Mouse (Mus musculus): ENCODE data around the gene Elp4. TPM values are rescaled to one million over a fixed set of nuclear protein-coding genes. Genes with fewer than 3 reads are reported as not detected.

Gene Elp4
- polyA plus RNA-seq, 1 experiment from 2014 or later: 73.5 TPM

DNA sequence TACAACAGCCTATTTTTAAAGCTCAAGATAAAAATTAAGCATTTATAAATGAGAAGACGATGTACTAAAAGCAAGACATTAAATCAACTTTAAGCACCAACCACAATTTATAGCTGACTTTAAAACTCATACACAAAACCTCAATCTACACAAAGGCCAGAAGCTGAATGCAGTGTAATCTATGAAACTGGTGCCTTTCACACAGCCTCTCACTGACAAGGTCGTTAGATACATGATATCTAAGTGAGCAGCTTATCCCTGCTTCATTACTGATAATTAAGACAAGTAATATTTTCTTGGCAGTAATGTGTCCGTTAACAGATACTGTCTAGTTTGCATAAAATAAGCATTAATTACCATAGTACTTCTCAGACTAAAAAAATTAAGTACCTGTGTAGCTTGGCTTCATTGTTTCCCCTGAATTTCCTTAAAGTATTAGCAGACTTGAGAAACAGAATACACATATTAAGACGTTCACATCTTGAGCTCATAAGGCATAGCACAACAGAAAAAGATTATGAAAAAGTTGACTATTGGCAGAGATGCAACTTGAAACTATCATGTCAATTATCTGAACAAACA lies 134.5 kb downstream of the Elp4 start:
- no peak overlapping the region for H3K4me3 ChIP-seq
- H3K36me3 ChIP-seq (replicated peaks): peaks cover 10% of the 10 kb centered on the region
- H3K4me1 ChIP-seq: no peaks in the 10 kb centered on the region
- H3K27me3 ChIP-seq (ENCODE audit: poor library complexity, severe bottlenecking): no peaks in the 10 kb centered on the region
- WGBS: 77% methylated on average over 4 of the region's 4 CpGs
- no peak overlapping the region for H3K27ac ChIP-seq
- H3K9me3 ChIP-seq: peaks cover 9% of the 10 kb centered on the region
- DNase-seq (ENCODE audit: extremely low spot score, low spot score): no peak

DNA sequence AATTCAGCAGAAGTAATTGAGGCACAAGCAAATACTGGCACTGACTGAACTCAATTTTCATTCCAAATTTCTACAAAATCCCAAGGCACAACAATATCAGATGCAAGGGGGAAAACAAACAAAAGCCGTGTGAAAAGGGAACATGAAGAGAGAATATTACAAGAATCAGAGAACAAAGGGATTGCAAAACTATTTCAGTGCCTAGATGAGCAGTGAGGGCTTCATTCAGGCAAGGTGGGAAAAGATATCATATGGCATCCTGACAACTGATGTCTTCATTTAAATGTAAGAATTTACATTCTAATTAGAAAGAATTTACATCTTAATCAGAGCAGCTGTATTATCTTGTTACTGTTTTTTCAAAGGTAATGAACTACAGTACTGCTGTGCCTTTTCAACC lies 150.9 kb downstream of the Elp4 start:
- Histone ChIP-seq H3K4me3 (no peak overlapping the region), H3K9me3 (no peaks in the 10 kb centered on the region), H3K4me1 (no peaks in the 10 kb centered on the region), H3K36me3 (replicated peaks) (no peaks in the 10 kb centered on the region), H3K27ac (no peak overlapping the region), H3K27me3 (ENCODE audit: poor library complexity, severe bottlenecking) (no peaks in the 10 kb centered on the region)
- WGBS: 85% methylated on average over 1 of the region's 1 CpGs
- no peak for DNase-seq (ENCODE audit: extremely low spot score, low spot score)

DNA sequence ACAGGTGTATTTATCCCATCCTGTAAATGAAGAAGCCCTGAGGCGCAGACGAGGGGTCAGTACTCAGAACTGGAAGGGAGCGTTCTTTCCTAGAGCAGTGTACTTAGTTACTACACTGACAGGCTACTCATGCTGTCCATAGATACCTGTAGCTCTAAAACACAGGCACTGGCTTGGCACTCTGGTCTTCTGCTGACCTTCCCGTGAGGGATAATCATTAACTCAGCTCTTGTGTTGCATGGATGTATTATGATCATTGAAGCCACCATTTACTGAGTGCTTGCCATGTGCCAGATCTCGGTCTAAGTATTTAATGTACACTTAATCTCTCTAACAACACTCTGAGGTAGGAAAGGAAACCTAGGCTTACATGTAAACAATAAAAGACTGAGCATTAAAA lies 155.3 kb downstream of the Elp4 start:
- Histone ChIP-seq H3K4me1 (no peaks in the 10 kb centered on the region), H3K9me3 (no peaks in the 10 kb centered on the region; the same call in 1 of the 2 replicates), H3K36me3 (replicated peaks) (no peaks in the 10 kb centered on the region), H3K27me3 (ENCODE audit: poor library complexity, severe bottlenecking) (no peaks in the 10 kb centered on the region), H3K4me3 (no peak overlapping the region), H3K27ac (no peak overlapping the region)
- 93% methylated on average over 5 of the region's 5 CpGs for WGBS
- DNase-seq (ENCODE audit: extremely low spot score, low spot score): no peak

DNA sequence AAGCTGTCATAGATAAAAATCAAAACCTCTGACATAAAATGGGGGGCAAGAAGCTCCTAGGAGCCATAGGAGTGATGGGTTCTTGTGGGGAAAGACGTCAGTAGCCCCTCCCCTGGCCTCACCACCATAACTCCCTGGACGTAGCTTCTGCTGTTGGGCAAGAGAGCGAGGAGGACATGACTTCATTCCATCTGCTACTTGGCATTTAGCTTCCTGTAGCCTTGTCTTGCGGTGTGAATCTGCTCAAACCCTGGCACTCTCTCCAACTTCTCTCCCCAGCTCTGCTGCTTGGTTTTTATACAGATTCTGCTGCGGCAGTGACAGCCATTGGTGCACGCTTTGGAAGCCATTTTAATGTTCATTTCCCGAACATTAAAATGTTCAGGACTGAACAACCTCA lies 157.5 kb downstream of the Elp4 start:
- no peaks in the 10 kb centered on the region for H3K27me3 ChIP-seq (ENCODE audit: poor library complexity, severe bottlenecking)
- H3K27ac ChIP-seq: no peak overlapping the region
- H3K4me1 ChIP-seq: 0 out of 2 replicates have a peak, but pooled peaks cover under 1% of the 10 kb centered on the region
- no peaks in the 10 kb centered on the region; the same call in 1 of the 2 replicates for H3K36me3 ChIP-seq (replicated peaks)
- 91% methylated on average over 7 of the region's 7 CpGs for WGBS
- H3K4me3 ChIP-seq: no peak overlapping the region
- no peak for DNase-seq (ENCODE audit: extremely low spot score, low spot score)
- no peaks in the 10 kb centered on the region; the same call in 1 of the 2 replicates for H3K9me3 ChIP-seq

DNA sequence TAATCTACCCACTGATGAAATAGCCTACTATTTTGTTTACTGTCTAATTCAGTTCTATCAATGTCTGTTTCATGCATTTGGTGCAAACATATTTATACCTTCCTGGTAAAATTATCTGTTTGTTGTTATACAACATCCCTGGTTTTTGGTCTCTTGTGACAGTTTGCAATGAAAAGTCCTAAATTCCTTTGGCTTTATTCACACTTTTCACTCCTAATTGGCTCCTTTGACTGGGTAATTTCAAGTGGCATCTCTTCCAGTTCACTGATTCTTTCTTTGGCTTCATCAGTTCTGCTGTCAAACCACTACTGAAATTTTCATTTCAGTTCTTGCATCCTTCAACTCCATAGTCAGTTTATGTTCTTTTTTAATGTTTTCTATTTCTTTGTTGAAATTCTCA lies 168.2 kb downstream of the Elp4 start:
- Histone ChIP-seq H3K27ac (no peak overlapping the region), H3K27me3 (ENCODE audit: poor library complexity, severe bottlenecking) (peaks cover 15% of the 10 kb centered on the region), H3K9me3 (no peaks in the 10 kb centered on the region), H3K4me1 (peaks cover 27% of the 10 kb centered on the region), H3K36me3 (replicated peaks) (no peaks in the 10 kb centered on the region), H3K4me3 (no peak overlapping the region)
- no peak for DNase-seq (ENCODE audit: extremely low spot score, low spot score)

DNA sequence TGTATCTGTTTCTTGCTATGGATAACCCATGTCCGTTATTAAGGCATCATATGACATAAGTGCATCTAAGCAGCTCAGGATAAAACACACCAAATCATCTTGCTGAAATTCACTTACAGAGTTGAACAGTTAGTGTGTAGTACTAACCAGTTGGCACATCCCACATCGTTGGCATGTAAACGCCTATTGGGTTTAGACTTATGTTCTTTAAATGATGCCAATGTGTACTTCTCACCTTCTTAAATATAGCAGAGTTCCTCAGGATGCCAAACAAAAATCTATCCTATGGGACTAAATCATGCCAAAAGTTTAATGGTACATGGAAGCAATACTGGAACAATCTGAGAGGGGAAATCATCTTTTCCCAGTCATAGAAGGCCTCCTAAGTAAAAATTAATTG lies 173.7 kb downstream of the Elp4 start:
- H3K9me3 ChIP-seq: no peaks in the 10 kb centered on the region
- WGBS: 97% methylated on average over 3 of the region's 3 CpGs
- peaks cover 6% of the 10 kb centered on the region for H3K4me1 ChIP-seq
- DNase-seq (ENCODE audit: extremely low spot score, low spot score): no peak
- no peak overlapping the region for H3K4me3 ChIP-seq
- H3K36me3 ChIP-seq (replicated peaks): no peaks in the 10 kb centered on the region; the same call in 1 of the 2 replicates
- H3K27ac ChIP-seq: no peak overlapping the region
- peaks cover 30% of the 10 kb centered on the region for H3K27me3 ChIP-seq (ENCODE audit: poor library complexity, severe bottlenecking)

DNA sequence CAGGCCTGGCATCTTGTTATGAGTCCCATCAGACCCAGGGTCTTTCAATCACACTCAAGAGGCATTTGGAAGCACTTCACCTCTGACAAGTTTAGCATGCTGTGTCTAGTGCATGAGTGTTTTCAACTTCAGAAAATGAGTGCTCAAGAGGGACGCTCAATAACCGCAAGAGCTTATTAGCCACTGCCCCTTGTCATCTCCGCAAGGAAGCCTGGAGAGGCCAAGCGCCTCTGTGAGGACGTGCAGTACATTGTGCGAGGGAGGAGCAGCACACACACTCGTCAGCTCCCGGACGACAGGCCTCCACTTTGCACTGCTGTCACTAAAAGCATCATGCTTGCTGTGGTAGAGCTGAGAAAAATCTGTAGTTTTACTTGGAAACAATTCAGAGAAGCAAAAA lies 177.7 kb downstream of the Elp4 start:
- H3K36me3 ChIP-seq (replicated peaks): no peaks in the 10 kb centered on the region; the same call in 1 of the 2 replicates
- no peak overlapping the region for H3K27ac ChIP-seq
- WGBS: 79% methylated on average over 9 of the region's 9 CpGs
- no peaks in the 10 kb centered on the region for H3K9me3 ChIP-seq
- no peak overlapping the region for H3K4me3 ChIP-seq
- DNase-seq (ENCODE audit: extremely low spot score, low spot score): no peak
- peaks cover 51% of the 10 kb centered on the region for H3K27me3 ChIP-seq (ENCODE audit: poor library complexity, severe bottlenecking)
- peaks cover 18% of the 10 kb centered on the region for H3K4me1 ChIP-seq

DNA sequence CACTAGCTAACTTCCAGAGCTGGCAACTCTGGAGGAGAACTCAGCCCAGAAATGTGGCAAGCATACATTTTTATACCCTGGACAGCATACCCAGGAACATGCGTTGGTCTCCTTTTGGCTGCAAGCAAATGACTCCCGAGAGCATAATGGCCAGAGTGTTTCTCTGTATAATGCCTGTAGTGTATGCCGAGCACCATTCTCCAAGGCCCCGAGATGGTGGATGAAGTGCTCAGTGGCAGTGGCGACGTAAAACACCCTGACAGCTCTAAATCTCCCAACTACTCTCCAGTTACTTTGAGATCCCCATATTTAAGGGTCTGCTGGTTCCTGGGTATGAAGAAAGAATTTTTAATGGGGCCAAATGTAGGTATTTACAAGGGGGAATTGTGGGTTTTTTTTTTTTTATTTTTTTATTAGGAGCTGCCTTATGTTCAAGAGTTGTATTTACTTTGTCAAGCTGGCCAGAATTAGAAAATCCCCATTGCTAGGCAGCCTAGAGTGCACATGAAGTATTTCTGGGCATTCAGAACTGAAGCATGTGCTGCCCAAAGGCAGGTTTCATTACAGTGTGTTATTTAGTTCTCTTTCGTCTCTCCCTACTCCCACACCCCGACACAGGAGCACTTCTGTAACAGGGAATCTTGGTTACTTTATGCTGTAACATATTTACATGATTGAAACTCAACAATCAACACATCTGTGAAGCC lies 188.8 kb downstream of the Elp4 start:
- WGBS: 72% methylated on average over 8 of the region's 8 CpGs
- no peak for DNase-seq (ENCODE audit: extremely low spot score, low spot score)
- Histone ChIP-seq H3K27me3 (ENCODE audit: poor library complexity, severe bottlenecking) (peaks cover 17% of the 10 kb centered on the region), H3K9me3 (no peaks in the 10 kb centered on the region), H3K27ac (peak overlapping the region; percentile 45; the same call in 1 of the 2 replicates), H3K36me3 (replicated peaks) (peaks cover 5% of the 10 kb centered on the region), H3K4me3 (no peak overlapping the region), H3K4me1 (peaks cover 61% of the 10 kb centered on the region)

DNA sequence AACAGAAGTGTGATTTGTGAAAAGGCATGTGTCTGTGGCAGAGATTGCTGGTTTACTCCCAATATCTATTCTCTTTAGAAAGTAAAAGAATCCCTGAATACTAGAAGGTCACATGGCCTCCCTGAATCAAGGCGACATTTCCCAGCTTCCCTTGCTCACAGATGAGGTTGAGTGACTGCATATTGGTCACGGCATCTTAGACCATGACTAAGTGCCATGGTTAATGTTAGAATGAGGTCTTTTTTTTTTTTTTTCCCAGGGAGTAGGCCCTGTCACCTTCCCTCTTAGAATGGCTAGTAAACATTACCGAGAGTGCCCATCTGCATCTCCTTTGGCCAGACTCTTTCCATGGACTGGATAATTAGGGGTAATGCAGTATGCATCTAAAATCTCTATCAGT lies 193.9 kb downstream of the Elp4 start:
- no peak for DNase-seq (ENCODE audit: extremely low spot score, low spot score)

DNA sequence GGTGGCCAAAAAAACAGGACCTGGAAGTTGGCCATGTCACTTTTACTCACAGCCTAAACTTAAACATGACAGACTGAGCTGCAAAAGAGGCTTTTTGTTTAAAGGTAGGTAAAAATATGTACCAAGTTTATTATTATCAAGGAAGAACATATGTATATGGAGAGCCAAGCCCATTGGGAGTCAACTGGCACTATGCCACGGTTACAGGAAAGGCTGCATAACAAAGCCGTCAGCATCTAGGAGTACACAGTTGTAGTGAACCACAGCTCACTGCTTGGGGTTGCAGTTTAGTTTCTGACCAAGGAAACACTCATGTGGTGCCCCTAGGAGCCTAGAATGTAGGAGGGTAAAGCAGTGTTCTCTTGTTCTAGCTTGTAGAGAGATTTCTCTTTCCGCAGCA lies 195.2 kb downstream of the Elp4 start:
- no peak overlapping the region for H3K4me3 ChIP-seq
- H3K4me1 ChIP-seq: peaks cover 2% of the 10 kb centered on the region; the same call in 1 of the 2 replicates
- no peak for DNase-seq (ENCODE audit: extremely low spot score, low spot score)
- WGBS: 93% methylated on average over 3 of the region's 3 CpGs
- H3K27me3 ChIP-seq (ENCODE audit: poor library complexity, severe bottlenecking): no peaks in the 10 kb centered on the region
- no peaks in the 10 kb centered on the region for H3K9me3 ChIP-seq
- no peak overlapping the region for H3K27ac ChIP-seq
- peaks cover 5% of the 10 kb centered on the region for H3K36me3 ChIP-seq (replicated peaks)

More for the DNA sequence above, 193.9 kb downstream of the Elp4 start:
- WGBS: 87% methylated on average over 3 of the region's 3 CpGs
- H3K4me1 ChIP-seq: peaks cover 11% of the 10 kb centered on the region
- no peaks in the 10 kb centered on the region for H3K9me3 ChIP-seq
- H3K27ac ChIP-seq: no peak overlapping the region
- no peak overlapping the region for H3K4me3 ChIP-seq
- H3K27me3 ChIP-seq (ENCODE audit: poor library complexity, severe bottlenecking): peaks cover 5% of the 10 kb centered on the region; the same call in 1 of the 2 replicates
- peaks cover 5% of the 10 kb centered on the region for H3K36me3 ChIP-seq (replicated peaks)

DNA sequence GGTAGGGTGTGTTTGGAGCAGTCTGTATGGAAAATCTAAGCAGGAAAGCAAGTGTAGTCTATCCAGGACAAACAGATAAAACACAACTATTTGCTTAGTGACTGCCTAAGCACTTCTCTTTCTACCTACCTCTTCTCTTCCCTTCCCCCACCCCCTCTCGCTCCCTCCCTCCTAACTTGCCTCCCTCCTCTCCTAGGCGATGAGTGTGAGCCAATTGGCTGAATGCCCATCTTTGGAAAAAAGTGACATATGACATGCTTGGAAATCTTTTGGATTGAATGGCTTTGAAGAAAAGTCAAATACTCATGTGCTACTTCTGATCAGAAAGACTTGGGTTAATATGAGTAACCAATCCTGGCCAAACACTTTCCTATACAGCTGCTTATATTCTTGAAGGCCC lies 199.0 kb downstream of the Elp4 start:
- peaks cover 8% of the 10 kb centered on the region for H3K36me3 ChIP-seq (replicated peaks)

DNA sequence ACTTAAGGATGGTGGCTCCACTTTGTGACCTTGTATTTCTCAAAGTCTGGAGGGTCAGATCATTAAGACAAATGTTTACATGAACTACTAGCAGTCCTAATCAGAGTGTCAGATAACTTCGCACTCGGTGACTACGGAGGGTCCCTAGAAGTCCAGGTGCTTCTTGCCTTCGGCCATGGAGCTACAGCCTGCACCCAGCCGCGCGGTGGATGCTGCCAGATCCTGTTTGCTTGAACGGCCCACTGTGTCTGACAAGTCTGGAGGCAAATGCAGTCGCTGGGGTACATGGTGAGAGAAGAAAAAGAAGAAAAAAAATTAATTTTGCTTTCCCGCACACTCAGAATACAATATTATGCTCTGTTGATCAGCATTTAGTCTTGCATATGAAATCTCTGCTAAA lies 201.8 kb downstream of the Elp4 start:
- peaks cover 32% of the 10 kb centered on the region for H3K36me3 ChIP-seq (replicated peaks)
- no peaks in the 10 kb centered on the region for H3K27me3 ChIP-seq (ENCODE audit: poor library complexity, severe bottlenecking)
- WGBS: 73% methylated on average over 10 of the region's 10 CpGs
- no peaks in the 10 kb centered on the region for H3K9me3 ChIP-seq
- H3K4me1 ChIP-seq: peaks cover 20% of the 10 kb centered on the region
- no peak overlapping the region for H3K4me3 ChIP-seq
- DNase-seq (ENCODE audit: extremely low spot score, low spot score): no peak
- H3K27ac ChIP-seq: no peak overlapping the region

More for the DNA sequence above, 199.0 kb downstream of the Elp4 start:
- no peak overlapping the region for H3K4me3 ChIP-seq
- no peaks in the 10 kb centered on the region for H3K27me3 ChIP-seq (ENCODE audit: poor library complexity, severe bottlenecking)
- DNase-seq (ENCODE audit: extremely low spot score, low spot score): no peak
- H3K9me3 ChIP-seq: no peaks in the 10 kb centered on the region
- peaks cover 15% of the 10 kb centered on the region for H3K4me1 ChIP-seq
- WGBS: 63% methylated on average over 2 of the region's 2 CpGs
- H3K27ac ChIP-seq: no peak overlapping the region

DNA sequence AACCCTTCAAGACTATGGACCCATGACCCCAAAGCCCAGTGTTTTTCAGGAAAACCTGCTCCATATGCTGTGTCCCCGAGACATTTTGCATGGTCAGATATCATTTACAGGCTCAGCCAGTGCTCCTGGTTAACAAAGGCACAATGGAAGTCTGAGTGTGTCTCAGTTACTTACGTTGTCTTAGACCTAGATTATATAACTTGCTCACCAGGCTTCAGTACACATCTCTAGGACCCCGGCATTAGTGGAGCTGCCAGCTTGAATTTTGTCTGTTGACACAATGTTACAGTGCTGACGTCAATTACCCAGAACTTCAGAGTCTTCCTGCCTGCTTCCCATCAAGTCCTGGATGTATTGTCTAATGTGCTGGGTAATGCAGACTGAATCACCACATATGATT lies 202.6 kb downstream of the Elp4 start:
- no peaks in the 10 kb centered on the region for H3K27me3 ChIP-seq (ENCODE audit: poor library complexity, severe bottlenecking)
- H3K4me3 ChIP-seq: no peak overlapping the region
- no peaks in the 10 kb centered on the region for H3K9me3 ChIP-seq
- H3K27ac ChIP-seq: no peak overlapping the region
- DNase-seq (ENCODE audit: extremely low spot score, low spot score): no peak
- 73% methylated on average over 4 of the region's 4 CpGs for WGBS
- peaks cover 40% of the 10 kb centered on the region for H3K36me3 ChIP-seq (replicated peaks)
- peaks cover 22% of the 10 kb centered on the region for H3K4me1 ChIP-seq
